Mouse (Mus musculus): ENCODE measurements around the gene Fmo1.

GRCm38 (mm10) chr1:162792306-162793044 is 73.9 kb downstream of the Fmo1 start:
- no peak for TF ChIP-seq POLR2A (IDR thresholded peaks at IDR 0.05; ENCODE audit: control insufficient read depth in 1 of 2, insufficient read depth in 1 of 2, low read depth in 1 of 2, low read length in 2 of 2, poor library complexity in 1 of 2)
- TF ChIP-seq MAX (IDR thresholded peaks at IDR 0.05; ENCODE audit: low read length) = no peak
- TF ChIP-seq ZNF384 (IDR thresholded peaks at IDR 0.05; ENCODE audit: low read depth, low read length) = no peak
- no peak for TF ChIP-seq EP300 (IDR thresholded peaks at IDR 0.05; ENCODE audit: low read depth in 1 of 2, low read length in 2 of 2)
